Mouse (Mus musculus) heart, postnatal 0 days (tissue): ENCODE results near the gene Tbc1d10b.

ENCODE experiments used
- CTCF ChIP-seq: IDR thresholded peaks from 2 replicates; pipeline ENCODE4 v1.5.1; 2016; ENCODE audit warnings: antibody characterized with exemption, control low read depth, low read depth
- EP300 ChIP-seq: IDR thresholded peaks from 2 replicates; pipeline ENCODE4 v1.6.1; 2016; ENCODE audit warnings: antibody characterized with exemption, low read depth

DNA sequence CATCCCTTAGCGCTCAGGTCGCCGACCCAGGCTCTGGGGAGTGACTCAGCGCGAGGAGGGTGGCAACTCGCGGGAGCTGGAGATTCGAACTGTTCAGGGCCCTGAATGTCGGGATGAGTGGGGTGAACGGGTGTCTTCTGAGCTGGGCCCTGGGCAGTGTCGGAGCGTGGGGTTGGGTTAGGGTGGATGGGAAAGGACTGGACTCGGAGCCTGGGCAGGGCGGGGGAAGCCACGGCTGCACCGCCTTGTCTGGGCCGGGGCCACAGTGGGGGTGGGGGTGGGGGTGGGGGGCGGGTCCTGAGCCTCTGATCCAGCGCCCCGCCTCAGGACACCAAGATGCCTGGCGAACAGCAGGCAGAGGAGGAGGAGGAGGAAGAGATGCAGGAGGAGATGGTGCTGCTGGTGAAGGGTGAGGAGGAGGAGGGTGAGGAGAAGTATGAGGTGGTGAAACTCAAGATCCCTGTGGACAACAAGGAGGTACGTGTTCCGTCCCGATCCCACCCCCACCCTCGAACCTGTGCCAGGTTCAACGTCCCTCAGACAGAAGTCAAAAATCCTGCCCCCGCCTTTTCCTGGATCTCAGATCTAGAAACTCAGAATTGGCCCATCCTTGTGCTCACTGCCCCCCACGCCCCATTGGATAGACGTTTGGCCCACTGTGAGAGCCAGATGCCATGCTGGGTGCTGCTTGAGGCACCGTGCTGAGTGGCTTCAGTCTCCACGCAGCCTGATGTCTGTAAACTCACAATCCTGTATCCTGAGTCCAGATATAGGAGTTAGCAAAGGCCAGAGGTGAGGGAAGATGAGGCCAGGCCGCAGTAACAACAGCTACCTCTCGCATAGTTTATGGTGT is 36.6 kb upstream of the Tbc1d10b start:
- no peak for TF ChIP-seq CTCF
- no peak for TF ChIP-seq EP300
